Mouse (Mus musculus): ENCODE data around the gene Sppl2b.
"Not testable (repeated sequence)": the region's sequence is repeated elsewhere in the genome, so short reads cannot be mapped to it uniquely, and the experiment has no call there.

Sppl2b gene

DNA sequence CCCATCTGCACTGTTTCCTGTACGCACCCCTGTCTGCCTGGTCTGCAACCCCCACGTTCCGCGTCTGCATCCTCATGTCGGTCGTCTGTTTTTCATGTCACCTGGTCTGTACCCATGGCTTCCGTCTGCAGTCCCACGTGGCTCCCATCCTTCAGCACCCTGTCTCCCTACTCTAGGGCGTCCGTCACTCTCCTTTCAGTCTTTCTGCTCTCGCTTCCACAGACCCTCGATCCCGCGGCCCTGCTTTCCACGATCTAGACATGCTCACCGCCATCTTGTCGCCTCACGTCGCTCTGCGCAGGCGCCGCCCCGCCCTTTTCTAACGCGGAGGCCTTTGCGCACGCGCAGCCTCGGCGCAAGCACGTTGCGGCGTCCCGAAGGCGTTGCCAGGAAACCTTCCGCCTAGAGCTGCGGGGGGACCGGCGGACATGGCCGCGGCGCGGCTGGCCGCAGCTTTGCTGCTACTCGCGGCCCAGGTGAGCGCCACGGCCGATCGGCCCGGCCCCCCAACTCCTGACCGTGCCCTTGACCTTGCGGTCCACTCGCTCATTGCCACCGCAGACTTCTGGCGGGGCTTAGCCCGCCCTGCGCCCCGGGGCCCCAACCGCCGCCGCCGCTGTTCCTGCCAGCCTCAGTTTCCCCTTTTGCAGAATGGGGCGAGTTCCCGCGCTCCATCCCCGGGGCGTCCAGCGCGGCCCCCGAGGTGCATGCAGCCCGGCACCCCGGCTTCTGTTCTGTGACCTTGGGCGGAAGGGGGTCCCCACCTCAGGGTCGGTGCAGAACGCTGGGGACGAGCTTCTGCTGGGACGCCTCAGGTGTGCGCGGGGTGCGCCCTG, at the start of gene Sppl2b, which contains the start of gene Lsm7:
Gene Sppl2b, plus strand, starts transcription at position 363 of the 836 bp plus-strand sequence.
Gene Lsm7, minus strand, starts transcription at position 297 of the 836 bp plus-strand sequence.
- peak; percentile 99 for DNase-seq

DNA sequence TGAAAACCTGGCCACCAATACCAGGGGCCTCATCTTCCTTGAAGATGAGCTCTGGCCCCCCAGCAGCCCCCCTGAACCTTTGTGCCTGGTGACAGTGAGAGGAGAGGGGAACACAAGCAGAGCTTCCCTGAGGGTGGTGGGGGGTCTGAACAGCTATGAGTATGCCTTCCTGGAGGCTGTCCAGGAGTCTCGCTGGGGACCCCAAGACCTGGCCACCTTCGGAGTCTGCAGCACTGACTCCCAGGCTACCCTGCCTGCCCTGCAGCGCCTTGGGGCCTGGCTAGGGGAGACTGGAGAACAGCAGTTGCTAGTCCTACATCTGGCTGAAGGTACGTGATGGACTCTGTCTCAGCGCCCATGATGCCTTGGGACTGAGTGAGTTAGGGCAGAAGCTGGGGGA, 49.8 kb upstream of the Sppl2b start:
- DNase-seq, result peak in 1 of 2 experiments; percentile 38

DNA sequence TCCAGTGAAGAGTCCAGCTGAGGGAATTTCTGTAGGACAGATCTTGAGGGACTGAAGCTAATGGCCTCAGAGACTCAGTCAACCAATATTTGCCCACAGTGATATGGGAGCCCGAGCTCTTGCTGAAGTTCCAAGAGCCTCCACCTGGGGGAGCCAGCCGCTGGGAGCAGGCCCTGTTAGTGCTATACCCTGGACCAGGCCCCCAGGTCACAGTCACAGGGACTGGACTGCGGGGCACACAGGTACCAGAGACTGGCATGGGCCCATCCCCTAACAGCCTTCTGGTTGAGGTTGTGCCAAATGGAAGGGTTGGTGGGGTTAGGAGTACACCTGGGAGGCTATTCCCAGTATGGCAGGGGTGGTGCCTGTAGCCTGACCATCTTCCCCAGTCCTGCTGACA, 49.1 kb upstream of the Sppl2b start:
- peak; percentile 92 to 96 for DNase-seq

DNA sequence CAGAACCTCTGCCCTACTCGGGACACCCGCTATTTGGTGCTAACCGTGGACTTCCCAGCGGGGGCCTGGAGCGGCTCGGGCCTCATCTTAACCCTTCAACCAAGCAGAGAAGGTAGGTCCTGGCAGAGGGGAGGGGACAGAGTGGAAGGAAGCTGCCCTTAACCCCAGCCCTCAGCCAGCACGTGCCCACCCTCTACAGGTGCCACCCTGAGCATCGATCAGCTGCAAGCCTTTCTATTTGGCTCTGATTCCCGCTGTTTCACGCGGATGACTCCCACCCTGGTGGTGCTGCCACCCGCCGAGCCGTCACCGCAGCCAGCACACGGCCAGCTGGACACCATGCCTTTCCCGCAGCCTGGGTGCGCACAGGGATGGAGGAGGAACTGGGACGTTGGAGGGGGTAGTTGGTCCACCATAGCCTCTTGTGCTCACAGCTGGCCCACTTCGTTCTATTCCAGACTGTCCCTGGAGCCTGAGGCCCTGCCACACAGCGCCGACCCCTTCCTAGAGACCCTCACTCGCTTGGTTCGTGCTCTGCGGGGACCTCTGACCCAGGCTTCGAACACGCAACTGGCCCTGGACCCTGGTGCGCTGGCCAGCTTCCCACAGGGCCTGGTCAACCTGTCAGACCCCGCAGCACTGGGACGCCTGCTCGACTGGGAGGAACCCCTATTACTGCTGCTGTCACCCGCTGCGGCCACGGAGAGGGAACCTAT, 48.6 kb upstream of the Sppl2b start:
- peak in 1 of 2 experiments; percentile 35 for DNase-seq

DNA sequence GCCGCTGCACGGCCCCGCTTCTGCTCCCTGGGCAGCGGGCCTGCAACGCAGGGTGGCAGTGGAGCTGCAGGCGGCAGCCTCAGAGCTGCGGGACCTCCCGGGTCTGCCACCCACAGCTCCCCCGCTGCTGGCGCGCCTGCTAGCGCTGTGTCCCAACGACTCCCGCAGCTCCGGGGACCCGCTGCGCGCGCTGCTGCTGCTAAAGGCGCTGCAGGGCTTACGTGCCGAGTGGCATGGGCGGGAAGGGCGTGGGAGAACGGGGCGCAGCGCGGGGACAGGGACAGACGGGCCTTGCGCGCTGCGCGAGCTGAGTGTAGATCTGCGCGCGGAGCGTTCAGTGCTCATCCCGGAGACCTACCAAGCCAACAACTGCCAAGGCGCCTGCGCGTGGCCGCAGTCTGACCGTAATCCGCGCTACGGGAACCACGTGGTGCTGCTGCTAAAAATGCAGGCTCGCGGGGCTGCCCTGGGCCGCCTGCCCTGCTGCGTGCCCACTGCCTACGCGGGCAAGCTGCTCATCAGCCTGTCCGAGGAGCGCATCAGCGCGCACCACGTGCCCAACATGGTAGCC, 47.9 kb upstream of the Sppl2b start:
- peak; percentile 87 to 91 for DNase-seq

DNA sequence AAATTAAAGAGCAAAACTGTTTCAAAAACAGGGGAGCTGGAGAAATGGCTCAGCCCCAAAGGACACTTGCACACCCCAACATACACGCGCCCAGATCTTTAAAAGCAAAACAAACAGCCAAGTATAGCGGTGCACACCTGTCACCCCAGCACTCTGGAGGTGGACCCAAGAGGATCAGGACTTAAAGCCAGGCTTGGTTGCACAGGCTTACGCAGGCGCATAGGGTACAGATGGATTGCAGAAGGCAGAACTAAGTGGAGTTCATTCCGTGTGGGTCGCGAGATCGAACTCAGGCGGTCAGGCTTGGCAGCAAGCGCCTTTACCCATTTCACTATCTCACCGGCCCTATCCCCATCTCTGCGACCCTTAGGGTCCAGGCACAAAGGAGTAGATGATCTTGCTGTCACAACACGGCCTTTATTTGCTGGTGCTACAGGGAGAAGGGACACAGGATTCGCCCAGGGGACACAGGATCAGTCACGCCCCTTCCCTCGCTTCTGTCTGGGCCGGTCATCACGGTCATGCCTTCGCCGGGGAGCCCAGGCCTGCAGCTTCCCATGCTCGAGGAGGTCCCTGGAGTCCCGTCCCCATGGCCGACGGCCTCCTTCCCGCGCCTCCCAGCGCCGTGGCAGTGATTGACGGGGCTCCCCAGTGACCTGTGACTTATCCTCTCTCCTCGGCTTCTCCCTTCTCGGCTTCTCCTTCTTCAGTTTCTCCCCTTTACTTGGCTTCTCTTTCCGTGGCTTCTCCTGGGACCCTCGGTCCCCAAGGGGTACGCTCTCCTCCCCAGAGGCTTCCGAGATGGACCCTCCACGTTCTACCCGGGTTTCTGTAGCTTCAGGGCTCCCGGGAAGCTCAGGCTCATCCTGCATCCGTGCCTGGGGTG, 46.7 kb upstream of the Sppl2b start:
- DNase-seq, result peak in 1 of 2 experiments; percentile 20

DNA sequence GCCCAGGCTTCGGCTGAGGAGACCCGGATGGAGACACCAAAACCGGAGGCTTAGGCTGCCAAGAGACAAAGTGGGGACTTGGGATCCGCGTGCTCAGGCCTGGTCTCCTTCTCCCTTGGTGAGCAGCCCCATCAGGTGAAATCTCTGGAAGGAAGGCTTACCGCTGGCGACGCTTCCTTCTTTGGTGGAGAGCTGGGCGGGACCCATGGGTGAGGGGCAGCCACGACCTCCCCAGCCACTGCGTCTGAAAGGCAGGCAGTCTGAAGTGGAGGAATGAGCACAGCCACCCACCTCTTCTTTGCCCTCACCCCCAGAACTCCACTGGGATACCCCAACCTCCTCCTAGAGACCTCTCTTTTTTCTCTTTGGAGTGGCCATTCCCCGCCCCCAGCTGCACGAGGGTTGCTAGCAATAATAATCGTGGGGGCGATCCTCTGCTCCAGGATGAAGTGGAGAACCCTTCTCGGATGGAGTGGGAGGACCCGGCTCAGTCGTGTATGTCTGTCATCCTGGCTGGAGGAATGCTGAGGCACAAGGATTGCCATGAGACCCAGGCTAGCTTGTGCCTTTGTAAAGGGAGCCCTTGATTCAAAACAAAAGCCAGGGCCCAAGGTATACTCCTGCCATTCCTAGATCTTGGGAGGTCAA, 46.0 kb upstream of the Sppl2b start:
- DNase-seq, result peak in 1 of 2 experiments; percentile 18

DNA sequence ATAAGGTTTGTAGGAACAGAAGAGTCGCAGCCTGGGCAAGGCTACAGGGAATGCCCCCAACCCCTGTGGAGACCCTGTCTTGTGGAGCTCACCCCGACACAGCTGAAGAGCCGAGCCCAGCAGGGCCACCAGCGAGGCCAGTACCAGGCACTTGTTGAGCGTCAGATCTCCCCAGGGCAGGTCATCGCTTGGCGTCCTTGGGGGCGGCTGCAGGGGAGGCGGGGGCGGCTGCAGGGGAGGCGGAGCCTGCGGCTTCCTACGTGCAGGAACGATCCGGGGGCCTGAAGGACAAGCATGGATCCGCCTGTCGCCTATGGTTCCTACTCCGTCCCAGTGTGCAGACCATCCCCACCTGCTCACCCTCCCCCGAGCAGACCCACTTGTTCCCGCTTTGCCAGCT, 45.0 kb upstream of the Sppl2b start:
- peak in 1 of 2 experiments; percentile 21 for DNase-seq

DNA sequence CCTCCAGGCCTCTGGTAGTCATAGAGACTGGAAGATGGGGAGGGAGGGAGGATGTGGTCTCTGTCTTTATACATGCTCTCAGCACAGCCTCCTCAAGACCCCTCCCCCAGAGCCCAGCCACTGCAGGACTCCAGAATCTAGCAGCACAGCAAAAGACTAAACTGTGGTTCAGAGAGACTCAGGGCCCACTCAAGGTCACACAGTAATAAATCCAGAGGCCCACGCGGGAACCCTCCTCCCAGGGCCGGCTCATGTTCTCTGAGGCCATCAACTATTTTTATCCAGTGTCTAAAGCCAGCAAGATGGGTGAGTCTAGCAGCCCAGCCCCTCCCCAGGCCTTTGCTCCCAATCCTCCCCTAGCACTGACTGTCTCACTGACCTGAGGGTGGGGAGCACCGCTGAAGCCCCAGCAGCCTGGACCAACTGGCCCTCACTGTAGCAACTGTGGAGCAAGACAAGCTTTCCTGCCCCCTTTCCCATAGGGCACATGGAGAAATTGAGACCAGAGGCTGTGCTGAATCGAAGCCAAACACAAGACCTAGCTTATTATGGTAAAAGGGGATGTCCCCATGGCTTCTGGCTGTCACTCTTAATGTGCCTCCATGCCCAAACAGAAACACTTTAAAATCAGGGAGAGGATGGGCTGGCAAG, 42.6 kb upstream of the Sppl2b start:
- no peak for DNase-seq

DNA sequence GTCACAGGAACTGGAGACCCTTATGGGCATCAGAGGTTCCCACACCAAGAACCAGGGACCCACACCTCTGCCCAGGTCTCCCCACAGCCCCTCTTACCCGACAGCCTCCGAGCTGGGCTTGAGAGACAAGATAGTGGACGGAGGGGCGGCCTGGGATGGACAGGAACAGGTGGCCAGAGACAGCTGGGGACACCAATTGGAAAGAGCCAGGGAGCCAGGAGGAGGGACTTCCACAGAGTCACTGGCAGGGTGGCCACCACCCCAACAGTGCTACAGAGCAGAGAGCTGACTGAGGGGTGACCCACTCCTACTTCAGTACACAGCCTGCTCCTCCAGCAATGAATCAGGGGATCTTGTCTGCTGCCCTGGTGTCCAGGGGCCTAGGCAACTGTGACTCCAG, 41.7 kb upstream of the Sppl2b start, which contains the start of gene Jsrp1:
Gene Jsrp1, minus strand, starts transcription at position 133 of the 400 bp plus-strand sequence.
- DNase-seq, result no peak

DNA sequence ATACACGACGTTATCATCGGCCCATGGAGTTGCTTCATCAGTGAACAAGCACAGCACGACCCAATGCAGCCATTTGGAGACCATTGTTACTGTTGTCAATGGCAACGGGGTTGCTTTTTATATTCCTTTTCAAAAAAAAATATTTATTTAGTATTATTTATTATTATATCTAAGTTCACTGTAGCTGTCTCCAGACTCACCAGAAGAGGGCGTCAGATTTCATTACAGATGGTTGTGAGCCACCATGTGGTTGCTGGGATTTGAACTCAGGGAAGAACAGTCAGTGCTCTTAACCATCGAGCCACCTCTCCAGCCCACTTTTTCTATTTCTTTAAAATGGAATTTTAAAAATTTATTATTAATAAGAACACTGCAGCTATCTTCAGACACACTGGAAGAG, 40.3 kb upstream of the Sppl2b start:
- no peak for DNase-seq

DNA sequence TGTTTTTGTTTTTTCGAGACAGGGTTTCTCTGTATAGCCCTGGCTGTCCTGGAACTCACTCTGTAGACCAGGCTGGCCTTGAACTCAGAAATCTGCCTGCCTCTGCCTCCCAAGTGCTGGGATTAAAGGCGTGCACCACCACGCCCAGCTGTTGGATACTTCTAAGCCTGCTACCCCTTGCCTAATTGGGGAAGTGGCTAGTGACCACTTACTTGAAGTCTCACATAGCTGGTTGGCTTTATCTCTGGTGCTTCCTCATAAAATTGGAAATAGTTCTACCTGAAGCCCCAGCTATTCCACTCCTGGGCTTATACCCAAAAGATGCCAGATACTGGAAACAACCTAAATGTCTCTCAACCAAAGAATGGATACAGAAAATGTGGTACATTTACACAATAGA, 38.8 kb upstream of the Sppl2b start:
- DNase-seq, result not testable (repeated sequence)

DNA sequence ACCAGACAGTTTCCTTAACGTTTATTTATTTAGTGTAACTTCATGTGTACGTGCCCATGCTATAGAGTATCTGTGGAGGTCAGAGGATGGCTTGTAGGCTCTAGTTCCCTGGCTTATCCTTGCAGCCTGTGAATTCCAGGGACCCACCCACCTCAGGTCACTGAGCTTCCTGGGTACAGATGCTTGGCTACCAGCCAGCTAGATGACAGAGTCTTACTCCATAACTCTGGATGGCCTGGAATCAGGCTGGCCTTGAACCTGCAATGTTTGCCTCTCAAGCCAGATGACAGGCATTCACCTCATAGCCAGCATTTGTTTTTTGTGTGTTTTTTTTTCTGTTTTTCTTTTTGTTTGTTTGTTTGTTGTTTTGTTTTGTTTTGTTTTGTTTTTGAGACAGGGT, 37.9 kb upstream of the Sppl2b start:
- DNase-seq, result no peak

DNA sequence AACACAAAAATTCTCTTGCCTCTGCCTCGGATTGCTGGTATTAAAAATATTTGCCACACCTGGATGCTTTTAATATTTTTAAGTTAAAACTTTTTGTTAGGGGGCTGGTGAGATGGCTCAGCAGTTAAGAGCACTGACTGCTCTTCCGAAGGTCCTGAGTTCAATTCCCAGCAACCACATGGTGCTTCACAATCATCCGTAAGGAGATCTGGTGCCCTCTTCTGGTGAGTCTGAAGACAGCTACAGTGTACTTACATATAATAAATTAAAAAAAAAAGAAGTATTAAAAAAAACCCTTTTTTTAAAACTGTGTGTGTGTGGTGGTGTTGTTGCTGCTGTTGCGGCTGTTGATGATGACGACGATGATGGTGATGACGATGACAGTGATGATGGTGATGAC, 37.1 kb upstream of the Sppl2b start:
- DNase-seq, result not testable (repeated sequence)

DNA sequence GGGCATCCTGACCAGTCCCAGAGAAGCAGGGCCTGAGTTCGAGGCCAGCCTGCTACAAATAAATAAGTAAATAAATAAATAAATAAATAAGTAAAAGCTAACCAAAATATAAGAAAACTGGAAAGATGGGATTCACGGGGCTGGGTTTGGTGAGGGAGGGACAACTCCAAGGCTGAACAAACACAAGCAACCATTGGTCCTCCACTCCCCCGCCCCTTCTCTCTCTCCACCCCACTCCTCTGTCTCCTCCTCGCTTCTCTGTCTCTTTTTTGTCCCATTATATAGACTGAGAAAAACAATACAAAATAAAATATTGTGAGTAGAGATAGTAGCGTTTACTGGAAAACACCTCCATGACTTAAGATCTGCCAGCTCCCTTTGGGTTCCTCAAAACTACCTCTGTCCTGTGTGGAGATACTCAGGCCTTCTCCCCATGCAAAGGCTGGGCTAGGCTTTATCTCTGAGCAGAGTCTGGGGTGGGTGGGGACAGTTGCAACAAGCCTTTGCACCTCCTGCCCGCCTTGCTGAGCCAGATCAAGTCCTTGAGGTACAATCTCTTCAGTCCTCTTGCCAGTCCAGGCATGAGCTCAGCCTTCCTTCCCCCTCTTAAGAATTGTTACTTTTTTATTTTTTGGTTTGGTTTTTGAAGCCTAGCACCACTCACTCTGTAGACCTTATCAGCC, 36.3 kb upstream of the Sppl2b start:
- DNase-seq, result no peak

DNA sequence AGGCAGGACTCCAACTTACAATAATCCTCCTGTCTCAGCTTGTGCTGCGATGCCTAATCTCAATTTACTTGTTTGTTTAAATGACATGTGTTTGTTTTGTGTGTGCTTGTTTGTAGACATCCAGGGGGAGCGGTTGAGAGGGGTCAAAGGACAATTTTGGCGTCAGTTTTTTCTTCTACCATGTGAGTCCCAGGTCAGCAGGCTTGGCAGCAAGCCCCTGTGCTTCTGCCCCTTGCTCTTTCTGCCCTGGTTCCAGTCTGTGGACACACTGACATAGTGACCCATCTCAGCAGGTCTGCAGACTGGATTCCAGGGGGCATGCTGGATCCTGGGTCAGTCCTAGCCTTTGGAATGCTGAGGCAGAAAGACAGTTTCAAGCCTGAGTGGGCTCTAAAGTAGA, 35.7 kb upstream of the Sppl2b start:
- DNase-seq, result no peak

DNA sequence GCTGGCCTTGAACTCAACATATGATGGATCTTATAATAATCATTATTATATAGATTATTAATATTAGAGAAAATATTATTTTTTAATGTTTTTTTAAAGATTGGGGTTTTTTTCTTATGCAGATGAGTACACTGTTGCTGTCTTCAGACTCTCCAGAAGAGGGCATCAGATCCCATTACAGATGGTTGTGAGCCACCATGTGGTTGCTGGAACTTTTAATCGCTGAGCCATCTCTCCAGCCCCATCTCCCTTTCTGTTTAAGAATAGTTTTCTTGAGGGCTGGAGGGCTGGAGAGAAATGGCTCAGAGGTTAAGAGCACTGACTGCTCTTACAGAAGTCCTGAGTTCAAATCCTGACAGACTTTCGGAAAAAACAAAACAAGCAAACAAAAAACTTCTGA, 33.1 kb upstream of the Sppl2b start:
- peak; percentile 60 to 63 for DNase-seq

DNA sequence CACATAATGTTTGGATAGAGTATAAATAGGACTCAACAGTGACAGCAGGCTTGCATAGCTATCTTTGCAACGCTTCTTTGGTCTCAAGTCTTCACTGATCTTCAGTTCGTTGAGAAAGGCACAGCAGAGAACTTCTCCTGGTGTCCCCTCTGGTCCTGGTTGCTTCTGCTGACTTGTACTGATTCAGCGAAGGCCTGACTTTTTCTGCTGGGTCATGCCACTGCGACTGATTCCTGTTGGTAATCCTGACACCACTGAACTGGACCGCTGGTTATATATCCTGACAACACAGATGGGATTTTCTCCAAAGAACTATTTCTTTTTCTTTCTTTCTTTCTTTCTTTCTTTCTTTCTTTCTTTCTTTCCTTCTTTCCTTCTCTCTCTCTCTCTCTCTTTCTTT, 32.5 kb upstream of the Sppl2b start:
- DNase-seq, result no peak

DNA sequence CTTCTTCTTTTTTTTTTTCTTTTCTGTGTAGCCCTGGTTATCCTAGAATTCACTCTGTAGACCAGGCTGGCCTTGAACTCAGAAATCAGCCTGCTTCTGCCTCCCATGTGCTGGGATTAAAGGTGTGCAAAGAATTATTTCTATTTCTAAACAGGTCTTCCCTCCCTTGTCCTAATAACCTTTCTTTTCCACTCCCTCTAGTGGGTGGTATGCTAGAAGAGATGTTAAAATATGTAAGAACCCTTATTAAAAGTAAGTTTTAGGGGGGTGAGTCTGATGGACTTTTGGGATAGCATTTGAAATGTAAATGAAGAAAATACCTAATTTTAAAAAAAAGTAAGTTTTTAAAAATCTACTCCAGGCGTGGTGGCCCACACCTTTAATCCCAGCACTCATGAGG, 31.8 kb upstream of the Sppl2b start:
- DNase-seq, result no peak

DNA sequence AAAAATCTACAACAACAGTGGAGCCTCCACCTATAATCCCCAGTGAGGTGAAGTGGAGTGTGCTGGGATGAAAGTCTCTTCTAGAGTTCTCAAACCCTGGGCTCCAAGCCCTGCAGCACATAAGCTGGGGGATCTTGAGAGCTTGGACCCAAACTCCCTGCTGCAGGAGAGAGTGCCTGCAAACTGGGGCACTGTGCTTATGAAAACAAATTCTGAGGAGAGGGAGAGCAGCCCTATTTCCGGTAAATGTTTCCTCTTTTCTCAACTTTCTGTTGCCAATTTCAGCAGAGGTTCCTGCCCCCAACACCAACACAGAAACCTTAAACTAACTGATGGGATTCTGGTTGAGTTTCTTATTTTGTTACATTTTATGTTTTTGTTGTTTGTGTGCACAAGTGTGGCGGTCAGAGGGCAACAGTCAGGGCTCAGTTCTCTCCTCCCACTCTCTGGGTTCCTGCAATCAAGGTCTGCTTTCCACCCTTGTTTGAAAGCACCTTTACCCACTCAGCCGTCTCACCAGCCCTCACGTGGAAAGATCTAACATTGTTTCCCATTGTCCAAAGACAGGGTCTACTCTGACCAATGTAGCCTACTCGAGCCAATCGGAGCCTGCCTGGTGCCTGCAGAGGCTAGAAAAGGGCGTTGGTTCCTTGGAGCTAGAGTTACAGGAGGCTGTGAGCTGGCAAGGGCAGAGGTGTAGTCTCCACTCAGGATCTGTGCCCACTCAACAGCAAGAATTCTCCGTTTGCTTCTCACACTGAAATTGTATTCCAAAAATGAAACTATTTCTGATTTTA, 31.0 kb upstream of the Sppl2b start:
- DNase-seq, result no peak

Data from cerebellum, postnatal 10 days (tissue).